Mouse (Mus musculus) neural tube, embryonic 14.5 days (tissue): ENCODE data around the gene Pafah1b1. TPM values are rescaled to one million over a fixed set of nuclear protein-coding genes. Genes with fewer than 3 reads are reported as not detected.

Experiments
- ATAC-seq: fragments of 200-750 bp; cut with Nextera tagmentation; 2 replicates; pipeline ENCODE4 v1.8.0; 2017; ENCODE audit warnings: low read depth, mild to moderate bottlenecking, moderate TSS enrichment, moderate library complexity
- H3K27ac ChIP-seq: fragments of 300-500 bp; sonication (generic); 2 replicates; pipeline ENCODE4 v1.5.1; 2014; ENCODE audit warnings: low read depth, mild to moderate bottlenecking, control low read depth, low read length, moderate library complexity, mixed read lengths
- H3K27me3 ChIP-seq: fragments of 300-500 bp; sonication (generic); 2 replicates; pipeline ENCODE4 v1.6.1; 2014; ENCODE audit warnings: low read length; ENCODE audit not compliant: control insufficient read depth, insufficient read depth
- H3K36me3 ChIP-seq: fragments of 300-500 bp; sonication (generic); 2 replicates; pipeline ENCODE4 v1.6.1; 2014; ENCODE audit warnings: low read length, mixed read lengths; ENCODE audit not compliant: control insufficient read depth, insufficient read depth
- H3K4me1 ChIP-seq: fragments of 300-500 bp; sonication (generic); 2 replicates; pipeline ENCODE4 v1.6.1; 2014; ENCODE audit warnings: low read length; ENCODE audit not compliant: control insufficient read depth, insufficient read depth
- H3K4me2 ChIP-seq: fragments of 300-500 bp; sonication (generic); 2 replicates; pipeline ENCODE4 v1.6.1; 2014; ENCODE audit warnings: mild to moderate bottlenecking, low read depth, low read length, control low read depth
- H3K4me3 ChIP-seq: fragments of 300-500 bp; sonication (generic); 2 replicates; pipeline ENCODE4 v1.5.1; 2014; ENCODE audit warnings: low read depth, low read length, control low read depth, mixed read lengths
- H3K9ac ChIP-seq: fragments of 300-500 bp; sonication (generic); replicated peaks from 2 replicates; pipeline ENCODE4 v1.6.1; 2014; ENCODE audit warnings: low read depth, mild to moderate bottlenecking, control low read depth, low read length, mixed read lengths
- H3K9me3 ChIP-seq: fragments of 300-500 bp; sonication (generic); 2 replicates; pipeline ENCODE4 v1.6.1; 2016; ENCODE audit warnings: low read length; ENCODE audit not compliant: control insufficient read depth
- WGBS: fragments of 180-500 bp; shearing (Covaris S2); extraction: QIAGEN DNeasy Blood & Tissue Kit; methylation state at CpG from one replicate; pipeline ENCODE4 v1.1.7; 2014; 5-methylcytosine and 5-hydroxymethylcytosine counted together
- polyA plus RNA-seq: library from polyadenylated mRNA; unstranded; fragments of >200 nt; fragmentation: Nextera tagmentation; extraction: Ambion mirVana; gene quantifications from 2 replicates; pipeline ENCODE4 v1.2.1, GENCODE M21; 2014

The Pafah1b1 gene
- polyA plus RNA-seq, 1 experiment from 2014 or later: 115 TPM

DNA sequence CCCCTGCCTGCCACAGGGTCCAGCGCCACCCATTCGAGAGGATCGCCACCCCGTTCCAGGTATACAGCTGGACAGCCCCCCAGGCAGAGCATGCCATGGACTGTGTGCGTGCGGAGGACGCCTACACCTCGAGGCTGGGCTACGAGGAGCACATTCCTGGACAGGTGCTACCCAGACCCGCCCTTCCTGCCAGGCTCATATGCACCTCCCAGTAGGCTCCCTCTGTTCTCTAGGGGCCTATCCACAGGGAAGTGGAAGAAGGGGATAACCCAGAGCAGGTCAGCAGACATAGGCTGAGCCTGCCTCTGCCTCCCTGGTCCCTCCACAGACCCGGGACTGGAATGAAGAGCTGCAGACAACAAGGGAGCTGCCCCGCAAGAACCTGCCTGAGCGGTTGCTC is 64.1 kb downstream of the Pafah1b1 start:
- no peak overlapping the region for H3K27ac ChIP-seq
- no peak for ATAC-seq
- H3K4me1 ChIP-seq: no peaks in the 10 kb centered on the region
- no peaks in the 10 kb centered on the region for H3K27me3 ChIP-seq
- H3K9ac ChIP-seq: no peak overlapping the region
- no peaks in the 10 kb centered on the region for H3K9me3 ChIP-seq
- WGBS: 97% methylated on average over 13 of the region's 13 CpGs
- H3K36me3 ChIP-seq: peaks cover 71% of the 10 kb centered on the region
- H3K4me3 ChIP-seq: no peak overlapping the region
- no peak overlapping the region for H3K4me2 ChIP-seq

DNA sequence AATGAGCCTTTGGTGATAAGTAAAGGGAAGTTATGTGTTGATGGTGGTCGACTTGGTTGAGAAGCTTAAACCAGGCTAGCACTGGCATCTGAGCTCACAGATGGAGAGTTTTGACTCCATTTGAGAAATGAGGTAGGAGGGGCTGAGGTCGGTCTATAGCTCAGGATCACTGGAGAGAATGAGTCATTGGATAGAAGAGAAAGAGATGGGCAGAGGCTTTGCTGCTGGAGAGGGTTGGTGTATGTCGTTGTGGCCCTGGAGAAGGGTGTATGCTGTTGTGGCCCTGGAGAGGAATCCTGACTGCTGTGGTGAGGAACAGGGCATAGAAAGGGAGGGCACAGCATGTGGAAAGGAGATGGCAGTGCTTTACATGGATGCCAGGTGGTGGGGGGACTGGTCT is 68.5 kb downstream of the Pafah1b1 start:
- H3K27me3 ChIP-seq: no peaks in the 10 kb centered on the region
- no peak overlapping the region for H3K4me3 ChIP-seq
- ATAC-seq: no peak
- 87% methylated on average over 3 of the region's 3 CpGs for WGBS
- no peak overlapping the region for H3K27ac ChIP-seq
- peaks cover 25% of the 10 kb centered on the region for H3K4me1 ChIP-seq
- no peak overlapping the region for H3K9ac ChIP-seq
- no peak overlapping the region for H3K4me2 ChIP-seq
- H3K36me3 ChIP-seq: peaks cover 31% of the 10 kb centered on the region
- no peaks in the 10 kb centered on the region for H3K9me3 ChIP-seq

DNA sequence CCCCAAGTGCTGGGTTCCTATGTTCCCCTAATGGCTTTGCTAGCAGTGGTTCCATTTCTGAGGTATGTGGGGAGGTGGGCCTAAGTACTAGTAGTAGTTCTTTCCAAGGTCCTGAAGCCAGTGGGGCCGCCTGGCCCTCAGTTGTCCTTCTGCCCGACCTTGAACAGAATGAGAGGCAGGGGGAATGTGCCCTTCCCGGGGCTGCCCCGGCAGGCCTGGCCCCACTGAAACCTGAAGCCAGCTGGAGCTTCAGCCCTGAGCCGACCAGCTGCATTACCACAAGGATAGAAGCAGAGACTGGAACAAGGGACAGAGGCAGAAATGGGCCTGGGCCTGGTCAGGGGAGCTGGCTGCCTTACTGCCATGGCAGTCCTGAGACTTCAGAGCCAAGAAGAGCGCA is 71.1 kb downstream of the Pafah1b1 start:
- Histone ChIP-seq H3K27ac (peak overlapping the region; percentile 40), H3K9me3 (no peaks in the 10 kb centered on the region), H3K4me3 (no peak overlapping the region), H3K4me1 (peaks cover 36% of the 10 kb centered on the region), H3K36me3 (peaks cover 12% of the 10 kb centered on the region), H3K4me2 (no peak overlapping the region), H3K9ac (no peak overlapping the region), H3K27me3 (no peaks in the 10 kb centered on the region)
- WGBS: 71% methylated on average over 6 of the region's 6 CpGs
- ATAC-seq: no peak

DNA sequence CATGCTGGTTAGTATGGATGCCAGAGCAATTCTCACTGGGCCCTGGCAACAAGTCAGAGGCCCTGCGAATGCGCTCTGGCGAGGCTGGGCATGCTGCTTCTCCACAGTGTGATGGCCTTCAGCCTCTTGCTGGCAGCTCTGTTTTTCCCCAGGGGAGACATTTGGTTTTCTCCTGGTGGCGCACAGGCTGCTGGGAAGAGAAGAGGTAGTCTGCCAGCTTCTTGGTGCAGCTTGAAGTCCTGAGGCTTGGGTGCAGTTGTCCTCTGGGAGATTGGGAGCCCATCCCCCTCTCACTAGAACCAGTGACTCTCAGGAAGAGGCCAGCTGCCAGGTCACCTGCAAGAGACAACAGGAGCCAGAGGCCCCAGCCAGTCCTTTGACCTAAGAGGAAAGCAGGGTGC is 71.7 kb downstream of the Pafah1b1 start:
- Histone ChIP-seq H3K27ac (peak overlapping the region; percentile 40), H3K4me2 (no peak overlapping the region), H3K9ac (no peak overlapping the region), H3K27me3 (no peaks in the 10 kb centered on the region), H3K9me3 (no peaks in the 10 kb centered on the region), H3K4me1 (peaks cover 36% of the 10 kb centered on the region), H3K36me3 (peaks cover 9% of the 10 kb centered on the region), H3K4me3 (no peak overlapping the region)
- ATAC-seq: no peak
- WGBS: 35% methylated on average over 4 of the region's 4 CpGs

DNA sequence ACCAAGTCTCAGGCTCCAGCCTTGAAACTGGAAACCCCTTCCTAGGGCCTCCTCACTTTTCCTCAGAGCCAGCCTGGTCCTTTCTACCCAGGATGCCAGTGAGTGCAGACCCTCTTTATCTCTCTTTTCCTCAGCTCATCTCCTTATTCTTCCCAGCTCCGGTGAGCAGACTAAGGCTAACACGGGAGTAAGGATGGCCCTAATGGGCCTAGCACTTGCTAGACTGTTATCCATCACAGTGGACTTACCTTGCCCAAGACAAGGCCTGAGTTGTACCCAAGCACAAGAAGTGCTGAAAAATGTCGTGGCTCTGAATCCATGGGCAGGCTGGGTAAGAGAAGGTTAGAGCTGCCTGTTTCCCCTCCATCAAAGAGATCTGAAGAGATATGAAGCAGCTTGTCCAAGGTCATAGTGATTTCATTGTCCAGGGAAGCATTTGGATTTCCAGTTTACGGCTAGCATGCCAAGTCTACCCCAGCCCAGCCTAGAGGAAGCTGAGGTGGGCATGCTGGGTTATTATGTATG is 73.8 kb downstream of the Pafah1b1 start:
- Histone ChIP-seq H3K9ac (peak overlapping the region; percentile 88), H3K9me3 (no peaks in the 10 kb centered on the region), H3K4me3 (peak overlapping the region; percentile 93), H3K4me2 (peak overlapping the region; percentile 92), H3K4me1 (peaks cover 36% of the 10 kb centered on the region), H3K36me3 (no peaks in the 10 kb centered on the region), H3K27me3 (no peaks in the 10 kb centered on the region), H3K27ac (no peak overlapping the region)
- ATAC-seq: no peak
- 65% methylated on average over 4 of the region's 4 CpGs for WGBS

DNA sequence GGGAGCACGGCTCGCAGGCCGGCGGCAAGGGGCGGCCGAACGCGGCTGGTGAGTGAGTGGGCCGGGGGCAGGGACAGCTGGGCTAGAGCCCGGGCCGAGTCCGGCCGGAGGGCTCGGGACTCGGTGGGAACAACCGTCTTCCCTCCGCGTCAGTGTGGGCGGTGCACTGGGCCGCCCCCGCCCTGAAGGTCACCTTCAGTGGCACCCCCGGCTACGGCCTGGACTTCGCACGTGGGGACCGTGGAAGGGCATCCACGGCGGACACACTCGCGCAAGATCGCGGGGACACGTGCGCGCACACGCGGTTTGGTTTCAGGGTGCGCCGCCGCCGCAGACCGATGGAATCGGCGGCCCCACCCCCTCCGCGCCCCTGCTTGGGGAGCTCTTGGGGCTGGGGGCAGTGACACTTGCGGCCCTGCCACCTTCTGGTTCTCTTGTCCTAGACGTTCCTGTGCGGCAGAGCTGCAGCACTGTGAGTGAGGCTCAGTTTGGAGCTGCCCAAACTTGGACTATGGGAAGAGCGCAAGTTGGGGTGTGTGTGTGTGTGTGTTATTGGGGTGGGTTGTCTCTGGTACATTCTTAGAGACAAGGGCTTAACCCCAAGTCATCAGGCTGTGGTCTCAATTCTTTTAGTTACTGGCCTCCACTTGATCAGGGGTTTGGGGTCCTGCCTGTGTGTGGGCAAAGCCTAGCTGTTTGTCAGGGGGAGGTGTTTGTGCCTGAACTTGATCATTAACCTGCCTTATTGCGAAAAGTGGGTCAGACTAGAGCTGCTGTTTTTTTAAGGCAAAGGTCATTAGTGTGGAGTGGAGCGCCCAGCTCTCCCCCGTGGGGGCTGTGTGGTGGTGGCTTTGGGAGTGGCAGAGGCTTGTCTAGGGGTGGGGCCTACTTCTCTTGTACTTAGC is 74.6 kb downstream of the Pafah1b1 start:
- 1% methylated on average over 51 of the region's 53 CpGs for WGBS
- peaks cover 36% of the 10 kb centered on the region for H3K4me1 ChIP-seq
- H3K4me2 ChIP-seq: peak overlapping the region; percentile 92
- H3K9me3 ChIP-seq: no peaks in the 10 kb centered on the region
- peak overlapping the region; percentile 93 for H3K4me3 ChIP-seq
- 0 out of 2 replicates have a peak overlapping the region, but pooled peaks have one; percentile 40 for H3K27ac ChIP-seq
- H3K27me3 ChIP-seq: no peaks in the 10 kb centered on the region
- H3K36me3 ChIP-seq: no peaks in the 10 kb centered on the region
- peak; percentile 18; the same call in 1 of the 2 replicates for ATAC-seq
- peak overlapping the region; percentile 88 for H3K9ac ChIP-seq

DNA sequence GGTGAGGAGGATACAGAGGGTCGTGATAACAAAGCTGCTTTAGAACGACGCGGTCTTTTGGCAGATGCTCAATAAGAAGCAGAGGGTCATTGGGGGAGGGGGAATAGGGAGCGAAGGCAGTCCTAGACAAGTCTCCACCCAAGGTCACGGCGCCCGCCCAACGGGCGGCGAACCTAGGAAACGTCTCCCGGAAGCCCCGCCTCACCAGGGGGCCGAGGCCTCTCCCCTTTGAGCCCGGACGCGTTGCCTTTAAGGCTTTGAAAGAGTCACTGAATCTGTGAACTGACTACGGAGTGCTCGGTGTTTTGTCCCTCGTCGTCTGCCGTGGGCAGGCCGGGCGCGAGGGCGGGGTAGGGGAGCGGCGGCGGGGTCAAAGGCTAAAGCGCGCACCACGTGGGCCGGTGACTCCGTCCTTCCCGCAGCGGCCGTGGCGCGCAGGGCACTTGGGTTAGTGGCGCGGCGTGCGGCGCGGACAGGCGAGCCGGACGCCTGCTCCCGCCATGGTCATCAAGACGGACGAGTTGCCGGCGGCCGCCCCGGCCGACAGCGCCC is 75.3 kb downstream of the Pafah1b1 start, which contains the start of gene Cluh:
Gene Cluh, plus strand, starts transcription at position 401 of the 552 bp plus-strand sequence.
- under 1% methylated on average over 50 of the region's 58 CpGs for WGBS
- Histone ChIP-seq H3K9me3 (no peaks in the 10 kb centered on the region), H3K36me3 (no peaks in the 10 kb centered on the region), H3K4me3 (peak within 1 kb of the TSS; percentile 93), H3K9ac (peak within 1 kb of the TSS; percentile 88), H3K27ac (peak within 1 kb of the TSS; percentile 40), H3K4me1 (peaks cover 36% of the 10 kb centered on the region), H3K27me3 (no peaks in the 10 kb centered on the region), H3K4me2 (peak within 1 kb of the TSS; percentile 92)
- peak; percentile 91 for ATAC-seq

DNA sequence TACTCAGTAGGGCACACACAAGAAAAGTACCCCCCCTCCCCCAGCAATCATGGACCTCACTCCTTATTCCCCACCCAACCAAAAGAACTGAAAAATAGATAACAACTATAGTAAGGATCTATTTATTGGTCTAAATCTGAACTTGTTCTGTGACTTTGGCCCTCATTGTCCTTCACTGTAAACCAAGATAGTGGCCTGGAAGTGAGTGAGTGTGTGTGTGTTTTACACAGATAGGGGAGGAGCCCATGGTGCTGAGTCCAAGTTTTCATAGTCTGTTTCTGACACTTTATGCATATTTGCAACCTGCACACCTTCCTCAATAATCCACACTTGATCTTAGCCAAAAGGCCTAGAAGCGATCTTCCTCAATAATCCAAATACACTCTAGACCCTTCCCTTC is 75.8 kb downstream of the Pafah1b1 start:
- Histone ChIP-seq H3K4me2 (peak overlapping the region; percentile 92), H3K9ac (peak overlapping the region; percentile 88), H3K4me1 (peaks cover 35% of the 10 kb centered on the region), H3K27ac (peak overlapping the region; percentile 40), H3K27me3 (no peaks in the 10 kb centered on the region), H3K4me3 (peak overlapping the region; percentile 93), H3K9me3 (no peaks in the 10 kb centered on the region), H3K36me3 (no peaks in the 10 kb centered on the region)
- ATAC-seq: peak; percentile 22; the same call in 1 of the 2 replicates
- 4% methylated on average over 1 of the region's 1 CpGs for WGBS

DNA sequence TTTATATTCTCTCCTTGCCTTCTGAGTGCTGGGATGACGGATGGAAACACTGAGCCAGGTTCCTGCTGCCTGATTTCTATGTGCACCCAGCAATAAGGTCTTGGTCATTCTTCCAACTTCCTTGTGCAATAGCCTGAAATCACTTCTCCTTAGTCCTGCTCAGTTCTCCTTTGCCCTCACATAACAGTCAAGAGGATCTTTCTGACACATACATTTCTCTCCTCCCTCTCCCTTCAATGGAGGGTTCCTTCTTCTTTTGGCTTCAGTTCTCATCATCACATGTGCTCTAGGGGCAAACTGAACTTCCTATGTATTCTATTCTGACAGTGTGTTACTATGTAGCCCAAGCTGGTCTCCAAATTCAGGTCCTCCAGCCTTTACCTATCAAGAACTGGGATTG is 76.5 kb downstream of the Pafah1b1 start:
- Histone ChIP-seq H3K9ac (no peak overlapping the region), H3K36me3 (no peaks in the 10 kb centered on the region), H3K4me2 (no peak overlapping the region), H3K27me3 (no peaks in the 10 kb centered on the region), H3K9me3 (no peaks in the 10 kb centered on the region), H3K27ac (no peak overlapping the region), H3K4me3 (no peak overlapping the region), H3K4me1 (peaks cover 28% of the 10 kb centered on the region)
- WGBS: 83% methylated on average over 1 of the region's 1 CpGs
- no peak for ATAC-seq
